Mouse (Mus musculus) MEL-GATA-1-ER (cell line): ENCODE measurements at regions not wholly inside any gene's neighbourhood (a gene's known extent, or its start where the extent isn't known, plus 50 kb on each side); places are given as distances from the start of the nearest gene placed in this dataset.

ENCODE experiments used
- DNase-seq: peaks from one replicate; pipeline ENCODE4 v3.0.0-alpha.2; 2012; ENCODE audit warnings: low read depth; ENCODE audit errors: extremely low read depth

- DNase-seq = no peak
Measured at GRCm38 (mm10) chr16:74984207-74984606, 572.6 kb upstream of the Robo2 start.

GRCm38 (mm10) chr16:74966099-74966498 lies 554.5 kb upstream of the Robo2 start:
- no peak for DNase-seq

GRCm38 (mm10) chr16:74929739-74930138 lies 518.1 kb upstream of the Robo2 start:
- no peak for DNase-seq

GRCm38 (mm10) chr16:74900835-74901234 lies 489.2 kb upstream of the Robo2 start:
- no peak for DNase-seq

GRCm38 (mm10) chr16:74887724-74888123 lies 476.1 kb upstream of the Robo2 start:
- DNase-seq = no peak

- no peak for DNase-seq
Measured at GRCm38 (mm10) chr16:74878603-74879002, 467.0 kb upstream of the Robo2 start.

- DNase-seq = no peak
Measured at GRCm38 (mm10) chr16:74873756-74874155, 462.1 kb upstream of the Robo2 start.

GRCm38 (mm10) chr16:74857752-74858151 lies 446.1 kb upstream of the Robo2 start:
- DNase-seq = no peak

- no peak for DNase-seq
Measured at GRCm38 (mm10) chr16:74840006-74840405, 428.4 kb upstream of the Robo2 start.

- DNase-seq = no peak
Measured at GRCm38 (mm10) chr16:74814386-74814785, 402.8 kb upstream of the Robo2 start.

- DNase-seq = no peak
Measured at GRCm38 (mm10) chr16:74809154-74809825, 397.7 kb upstream of the Robo2 start.

- no peak for DNase-seq
Measured at GRCm38 (mm10) chr16:74806775-74807174, 395.1 kb upstream of the Robo2 start.

GRCm38 (mm10) chr16:74801296-74801695 lies 389.7 kb upstream of the Robo2 start:
- peak; percentile 7 for DNase-seq

- DNase-seq = no peak
Measured at GRCm38 (mm10) chr16:74796303-74796653, 384.7 kb upstream of the Robo2 start.

- no peak for DNase-seq
Measured at GRCm38 (mm10) chr16:74795360-74796302, 384.0 kb upstream of the Robo2 start.

- DNase-seq = no peak
Measured at GRCm38 (mm10) chr16:74785365-74786119, 373.9 kb upstream of the Robo2 start.

GRCm38 (mm10) chr16:74780388-74780787 lies 368.8 kb upstream of the Robo2 start:
- DNase-seq = no peak

- DNase-seq = no peak
Measured at GRCm38 (mm10) chr16:74768264-74768663, 356.6 kb upstream of the Robo2 start.

GRCm38 (mm10) chr16:74756720-74757345 lies 345.2 kb upstream of the Robo2 start:
- DNase-seq = no peak

- DNase-seq = no peak
Measured at GRCm38 (mm10) chr16:74750900-74751299, 339.3 kb upstream of the Robo2 start.

- no peak for DNase-seq
Measured at GRCm38 (mm10) chr16:74749006-74749405, 337.4 kb upstream of the Robo2 start.
